Mouse (Mus musculus) heart, postnatal 0 days (tissue): ENCODE measurements around the gene Sec31b. TPM values are rescaled to one million over a fixed set of nuclear protein-coding genes. Genes with fewer than 3 reads are reported as not detected.
A peak's percentile ranks its signal among the peaks of the same experiment; 100 is the strongest.

ENCODE experiments used
- ATAC-seq: fragments of 200-750 bp; cut with Nextera tagmentation; 2 replicates; pipeline ENCODE4 v1.8.0; 2017; ENCODE audit warnings: low read depth, moderate number of reproducible peaks, moderate library complexity; ENCODE audit not compliant: insufficient read depth
- DNase-seq: peaks from one replicate; pipeline ENCODE4 v3.0.0-alpha.2; 2016; ENCODE audit warnings: low spot score
- H3K27ac ChIP-seq: fragments of 300-500 bp; sonication (generic); 2 replicates; pipeline ENCODE4 v1.5.1; 2014; ENCODE audit warnings: low read depth, mild to moderate bottlenecking
- H3K27me3 ChIP-seq: fragments of 300-500 bp; sonication (generic); 2 replicates; pipeline ENCODE4 v1.6.1; 2014; ENCODE audit warnings: low read length, mixed read lengths; ENCODE audit not compliant: control insufficient read depth, insufficient read depth
- H3K36me3 ChIP-seq: fragments of 300-500 bp; sonication (generic); replicated peaks from 2 replicates; pipeline ENCODE4 v1.6.1; 2014; ENCODE audit warnings: low read length, mixed read lengths; ENCODE audit not compliant: control insufficient read depth, insufficient read depth
- H3K4me1 ChIP-seq: fragments of 300-500 bp; sonication (generic); 2 replicates; pipeline ENCODE4 v1.6.1; 2014; ENCODE audit warnings: antibody characterized with exemption; ENCODE audit not compliant: control insufficient read depth, insufficient read depth
- H3K4me2 ChIP-seq: fragments of 300-500 bp; sonication (generic); 2 replicates; pipeline ENCODE4 v1.6.1; 2014; ENCODE audit warnings: low read depth, mild to moderate bottlenecking, low read length, moderate library complexity
- H3K4me3 ChIP-seq: fragments of 300-500 bp; sonication (generic); 2 replicates; pipeline ENCODE4 v1.5.1; 2014; ENCODE audit warnings: low read depth, low read length
- H3K9ac ChIP-seq: fragments of 300-500 bp; sonication (generic); replicated peaks from 2 replicates; pipeline ENCODE4 v1.6.1; 2014; ENCODE audit warnings: low read depth, low read length, mixed read lengths
- H3K9me3 ChIP-seq: fragments of 300-500 bp; sonication (generic); replicated peaks from 2 replicates; pipeline ENCODE4 v1.6.1; 2016; ENCODE audit warnings: low read length; ENCODE audit not compliant: control insufficient read depth
- CTCF ChIP-seq: IDR thresholded peaks from 2 replicates; pipeline ENCODE4 v1.5.1; 2016; ENCODE audit warnings: antibody characterized with exemption, control low read depth, low read depth
- EP300 ChIP-seq: IDR thresholded peaks from 2 replicates; pipeline ENCODE4 v1.6.1; 2016; ENCODE audit warnings: antibody characterized with exemption, low read depth
- WGBS: fragments of 180-500 bp; shearing (Covaris S2); extraction: QIAGEN DNeasy Blood & Tissue Kit; methylation state at CpG from one replicate; pipeline ENCODE4 v1.1.7; 2014; 5-methylcytosine and 5-hydroxymethylcytosine counted together
- polyA plus RNA-seq: library from polyadenylated mRNA; unstranded; fragments of >200 nt; fragmentation: Nextera tagmentation; extraction: Ambion mirVana; gene quantifications from 2 replicates; pipeline ENCODE4 v1.2.1, GENCODE M21; 2015
- total RNA-seq: library from RNA; depleted of rRNA; stranded (reverse); fragments of >200 nt; gene quantifications from 2 replicates; pipeline ENCODE4 v1.2.3, GENCODE M21; 2014; ENCODE audit warnings: low replicate concordance

The Sec31b gene
- total and polyA plus RNA-seq, 2 experiments from 2014 or later = 1.6 to 5.5 TPM

- H3K36me3 ChIP-seq = no peaks in the 10 kb centered on the region
- no peak for DNase-seq
- no peaks in the 10 kb centered on the region for H3K9me3 ChIP-seq
- 0 out of 2 replicates have a peak, but pooled peaks have one; percentile 41 for ATAC-seq
- WGBS = 36% methylated on average over 3 of the region's 3 CpGs
- no peak overlapping the region for H3K9ac ChIP-seq
- no peaks in the 10 kb centered on the region for H3K27me3 ChIP-seq
- TF ChIP-seq EP300 (no peak), CTCF (peak; percentile 52)
- H3K4me3 ChIP-seq = no peak overlapping the region
- no peaks in the 10 kb centered on the region for H3K4me1 ChIP-seq
- no peak overlapping the region for H3K4me2 ChIP-seq
- H3K27ac ChIP-seq = no peak overlapping the region
Measured at GRCm38 (mm10) chr19:44535376-44535775, 10.3 kb downstream of the Sec31b start.

GRCm38 (mm10) chr19:44530018-44530417, 15.6 kb downstream of the Sec31b start:
- Histone ChIP-seq H3K9ac (no peak overlapping the region), H3K9me3 (no peaks in the 10 kb centered on the region), H3K36me3 (no peaks in the 10 kb centered on the region), H3K27me3 (no peaks in the 10 kb centered on the region), H3K27ac (no peak overlapping the region), H3K4me2 (no peak overlapping the region), H3K4me1 (no peaks in the 10 kb centered on the region), H3K4me3 (no peak overlapping the region)
- no peak for DNase-seq
- TF ChIP-seq CTCF = no peak
- no peak for TF ChIP-seq EP300
- no peak for ATAC-seq
- WGBS = 76% methylated on average over 6 of the region's 6 CpGs

- H3K9me3 ChIP-seq = no peaks in the 10 kb centered on the region
- no peak overlapping the region for H3K4me2 ChIP-seq
- no peak for ATAC-seq
- H3K4me1 ChIP-seq = no peaks in the 10 kb centered on the region
- no peak for TF ChIP-seq CTCF
- TF ChIP-seq EP300 = no peak
- H3K4me3 ChIP-seq = no peak overlapping the region
- H3K27ac ChIP-seq = no peak overlapping the region
- H3K36me3 ChIP-seq = no peaks in the 10 kb centered on the region
- DNase-seq = no peak
- WGBS = 68% methylated on average over 9 of the region's 9 CpGs
- H3K9ac ChIP-seq = no peak overlapping the region
- no peaks in the 10 kb centered on the region for H3K27me3 ChIP-seq
Measured at GRCm38 (mm10) chr19:44525551-44526205, 20.0 kb downstream of the Sec31b start.

- peak; percentile 51 for DNase-seq
Measured at GRCm38 (mm10) chr19:44519152-44519551, 26.5 kb downstream of the Sec31b start.

DNA sequence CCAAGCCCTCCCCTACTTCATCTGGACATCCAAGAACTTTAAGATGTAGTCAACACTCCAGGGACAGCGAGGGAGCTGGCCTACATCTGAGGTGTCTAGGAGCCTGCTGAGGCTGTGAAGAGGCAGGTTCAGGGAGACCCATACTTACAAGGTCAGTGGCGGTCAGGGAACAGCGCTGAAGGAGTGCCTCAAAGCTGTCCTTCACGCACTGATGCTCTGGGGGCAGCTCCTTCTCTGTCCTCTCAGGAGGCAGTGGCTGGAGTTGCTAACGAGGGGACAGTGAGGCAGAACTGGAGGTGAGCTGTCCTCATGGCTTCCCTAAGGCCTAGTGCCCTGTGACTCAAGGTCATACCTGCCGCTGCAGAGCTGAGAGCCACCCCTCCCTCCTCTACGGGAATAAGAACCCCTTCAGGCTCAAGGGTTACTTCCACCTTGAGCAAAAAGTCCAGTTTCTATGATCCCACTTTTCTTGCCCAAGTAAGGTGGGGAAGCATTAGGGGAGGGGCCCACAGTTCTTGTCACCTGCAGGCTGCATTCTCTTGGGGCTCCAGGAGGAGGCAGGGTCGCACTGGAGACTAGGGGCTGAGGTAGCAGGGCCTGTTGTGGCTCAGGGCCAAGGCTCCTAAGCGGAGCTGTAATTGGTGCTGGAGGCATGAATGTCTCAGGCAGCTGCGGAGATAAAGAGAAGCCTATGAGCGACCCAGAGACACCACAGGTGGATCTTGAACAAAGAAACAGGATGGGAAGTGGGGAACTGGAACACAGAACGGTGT, 27.5 kb downstream of the Sec31b start:
- ATAC-seq = 0 out of 2 replicates have a peak, but pooled peaks have one; percentile 32
- TF ChIP-seq EP300 (no peak), CTCF (peak; percentile 25; the same call in 1 of the 2 replicates)
- no peaks in the 10 kb centered on the region for H3K36me3 ChIP-seq
- no peaks in the 10 kb centered on the region for H3K4me1 ChIP-seq
- no peak overlapping the region for H3K9ac ChIP-seq
- H3K27me3 ChIP-seq = peaks cover 23% of the 10 kb centered on the region
- H3K4me2 ChIP-seq = no peak overlapping the region
- H3K4me3 ChIP-seq = no peak overlapping the region
- H3K27ac ChIP-seq = no peak overlapping the region
- 61% methylated on average over 12 of the region's 12 CpGs for WGBS
- DNase-seq = no peak
- H3K9me3 ChIP-seq = no peaks in the 10 kb centered on the region

More at GRCm38 (mm10) chr19:44519152-44519551, 26.5 kb downstream of the Sec31b start:
- Histone ChIP-seq H3K9me3 (no peaks in the 10 kb centered on the region), H3K9ac (no peak overlapping the region), H3K4me3 (no peak overlapping the region), H3K4me2 (no peak overlapping the region), H3K4me1 (no peaks in the 10 kb centered on the region), H3K27ac (no peak overlapping the region), H3K27me3 (peaks cover 14% of the 10 kb centered on the region), H3K36me3 (no peaks in the 10 kb centered on the region)
- ATAC-seq = peak; percentile 64
- WGBS = 37% methylated on average over 7 of the region's 7 CpGs
- TF ChIP-seq EP300 = peak; percentile 48; the same call in 1 of the 2 replicates
- TF ChIP-seq CTCF = peak; percentile 32
